In the genomic region with DNA sequence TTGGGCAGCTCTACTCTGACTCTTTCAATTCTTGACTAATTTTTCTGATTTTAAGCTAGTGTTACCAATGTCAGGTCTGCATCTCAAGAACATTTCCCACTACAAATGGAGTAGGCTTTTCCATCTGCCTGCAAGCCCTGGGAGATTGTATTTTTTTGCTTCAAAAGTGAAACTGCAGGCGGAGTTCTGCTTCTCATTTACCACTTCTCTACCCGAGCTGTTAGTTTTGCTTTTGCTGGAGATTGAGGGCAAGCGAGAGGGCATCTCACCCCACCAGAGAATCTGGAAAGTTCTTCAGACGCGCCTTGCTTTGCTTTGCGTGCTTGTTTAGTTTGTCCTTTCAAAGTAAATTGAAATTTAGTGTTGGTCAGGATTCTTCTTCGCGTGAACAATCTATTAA, we compare ENCODE assay signal across 16 mouse cellular contexts. TPM values are rescaled to one million over a fixed set of nuclear protein-coding genes. Genes with fewer than 3 reads are reported as not detected.
DNase-seq lines count a peak whose midpoint lies in the region; ATAC-seq and TF ChIP-seq lines count a peak whose summit lies in the region.
"Had no signal": no experiment of that assay in that cellular context is flagged by ENCODE, and none has a peak within 500 bp of the region (broad histone marks: within the 10 kb centered on the region; RNA-seq: fewer than 3 reads in every experiment).

No protein-coding gene starts in this region.

- in situ Hi-C loops in CH12.LX (cut with MboI; ENCODE audit: low pct_ligation_motif_present, low pct_unique_long_range_greater_than_20kb, low sequenced_read_pairs) = no loop called here

- H3K27me3 ChIP-seq in liver, postnatal 0 days (ENCODE audit: insufficient read depth, low read length) = no peaks in the 10 kb centered on the region
- H3K27me3 ChIP-seq in CH12.LX (replicated peaks) = no peaks in the 10 kb centered on the region
- H3K27me3 ChIP-seq in embryonic facial prominence, embryonic 14.5 days (replicated peaks; ENCODE audit: control insufficient read depth, insufficient read depth, low read length) = no peaks in the 10 kb centered on the region
- H3K27me3 ChIP-seq: liver, embryonic 13.5 days had no signal

- TF ChIP-seq RAD21 in CH12.LX (IDR thresholded peaks at IDR 0.05; ENCODE audit: low read depth, low read length) = no peak; the same call in 1 of the 2 replicates

- H3K36me3 ChIP-seq in liver, postnatal 0 days (replicated peaks; ENCODE audit: insufficient read depth, low read length) = no peaks in the 10 kb centered on the region
- H3K36me3 ChIP-seq in CH12.LX (replicated peaks in 1 of 2; ENCODE audit: control insufficient read depth in 1 of 2, insufficient read depth in 1 of 2, low read length in 1 of 2) = peaks cover 0 to 4% of the 10 kb centered on the region in 2 experiments
- no peaks in the 10 kb centered on the region for H3K36me3 ChIP-seq in embryonic facial prominence, embryonic 14.5 days (ENCODE audit: control insufficient read depth, insufficient read depth, low read length)
- H3K36me3 ChIP-seq: liver, embryonic 13.5 days had no signal

- no peaks in the 10 kb centered on the region for H3K4me1 ChIP-seq in liver, postnatal 0 days (ENCODE audit: insufficient read depth)
- peaks cover 11 to 58% of the 10 kb centered on the region in 2 experiments for H3K4me1 ChIP-seq in CH12.LX (ENCODE audit: control insufficient read depth in 1 of 2, insufficient read depth in 2 of 2)
- no peaks in the 10 kb centered on the region for H3K4me1 ChIP-seq in embryonic facial prominence, embryonic 14.5 days (ENCODE audit: control insufficient read depth, insufficient read depth, low read length)

- H3K4me3 ChIP-seq in liver, postnatal 0 days (ENCODE audit: low read depth, low read length) = no peak overlapping the region
- H3K4me3 ChIP-seq in CH12.LX (replicated peaks in 1 of 3; ENCODE audit: low read depth in 2 of 3, low read length in 2 of 3, poor library complexity in 1 of 3) = peak overlapping the region; percentile 25 to 46 (median 35)
- H3K4me3 ChIP-seq in embryonic facial prominence, embryonic 14.5 days (ENCODE audit: low read depth, low read length) = no peak overlapping the region
- H3K4me3 ChIP-seq: liver, embryonic 13.5 days had no signal

- H3K4me2 ChIP-seq in liver, postnatal 0 days (ENCODE audit: low read depth, low read length) = peak overlapping the region; percentile 42; the same call in 1 of the 2 replicates
- peak overlapping the region; percentile 98 for H3K4me2 ChIP-seq in CH12.LX (ENCODE audit: insufficient read depth, low read depth, poor library complexity, severe bottlenecking)
- H3K4me2 ChIP-seq in embryonic facial prominence, embryonic 14.5 days (ENCODE audit: low read depth, low read length) = peak overlapping the region; percentile 10; the same call in 1 of the 2 replicates
- H3K4me2 ChIP-seq: liver, embryonic 13.5 days had no signal

- no peak overlapping the region for H3K27ac ChIP-seq in liver, postnatal 0 days (ENCODE audit: low read depth)
- H3K27ac ChIP-seq in CH12.LX (ENCODE audit: insufficient read depth, low read depth) = no peak overlapping the region; the same call in 1 of the 2 replicates
- H3K27ac ChIP-seq in embryonic facial prominence, embryonic 14.5 days (replicated peaks; ENCODE audit: low read depth, low read length) = no peak overlapping the region
- H3K27ac ChIP-seq: liver, embryonic 13.5 days had no signal

- peaks cover 9% of the 10 kb centered on the region; the same call in 1 of the 2 replicates for H3K79me2 ChIP-seq in CH12.LX (replicated peaks; ENCODE audit: control insufficient read depth, extremely low read depth, insufficient read depth, poor library complexity, severe bottlenecking)

- no peak for ATAC-seq in liver, postnatal 0 days
- ATAC-seq in embryonic facial prominence, embryonic 14.5 days (ENCODE audit: low read depth) = no peak
- ATAC-seq: forebrain, embryonic 14.5 days had no signal

- TF ChIP-seq CTCF in liver, postnatal 0 days (IDR thresholded peaks at IDR 0.05; ENCODE audit: low read depth) = no peak
- TF ChIP-seq CTCF in CH12.LX (conservative IDR thresholded peaks at IDR 0.05 in 1 of 2, IDR thresholded peaks at IDR 0.05 in 1 of 2; ENCODE audit: low read depth in 2 of 2, low read length in 2 of 2) = no peak

- no peaks in the 10 kb centered on the region for H3K9me3 ChIP-seq in liver, postnatal 0 days (ENCODE audit: low read length)
- H3K9me3 ChIP-seq in CH12.LX (replicated peaks; ENCODE audit: low read length) = no peaks in the 10 kb centered on the region
- H3K9me3 ChIP-seq in embryonic facial prominence, embryonic 14.5 days (ENCODE audit: control insufficient read depth, low read length) = no peaks in the 10 kb centered on the region
- H3K9me3 ChIP-seq: liver, embryonic 13.5 days had no signal

- TF ChIP-seq EP300 in liver, postnatal 0 days (IDR thresholded peaks at IDR 0.05; ENCODE audit: low read depth) = no peak
- peak; percentile 37; the same call in 1 of the 2 replicates for TF ChIP-seq EP300 in CH12.LX (IDR thresholded peaks at IDR 0.05; ENCODE audit: low read length)

- 48% methylated on average over 8 of the region's 8 CpGs for WGBS in liver, postnatal 0 days (ENCODE audit: insufficient replicate concordance)
- WGBS in embryonic facial prominence, embryonic 14.5 days = 47% methylated on average over 8 of the region's 8 CpGs

- TF ChIP-seq POLR2A in CH12.LX (IDR thresholded peaks at IDR 0.05; ENCODE audit: low read depth, low read length) = peak; percentile 39

- DNase-seq in liver, postnatal 0 days = no peak
- no peak for DNase-seq in liver
- DNase-seq in CH12.LX (ENCODE audit: extremely low read depth) = peak; percentile 66
- no peak for DNase-seq in embryonic facial prominence, embryonic 14.5 days (ENCODE audit: low spot score)
- DNase-seq in naive thymus-derived CD4-positive, alpha-beta T cell, adult 2 months (ENCODE audit: low read depth) = peak; percentile 27
- no peak for DNase-seq in yolk sac, embryonic 10.5 days (ENCODE audit: low spot score)
- DNase-seq in testis, postnatal 10 days (ENCODE audit: low spot score) = no peak
- DNase-seq: cerebellum, adult 18-20 months; heart, postnatal 36 days; kidney, postnatal 14 days; liver, embryonic 13.5 days had no signal

- peak overlapping the region; percentile 26; the same call in 1 of the 2 replicates for H3K9ac ChIP-seq in liver, postnatal 0 days (replicated peaks)
- H3K9ac ChIP-seq in CH12.LX (ENCODE audit: insufficient read depth, low read depth) = peak overlapping the region; percentile 84
- no peak overlapping the region for H3K9ac ChIP-seq in embryonic facial prominence, embryonic 14.5 days (ENCODE audit: low read depth, low read length)
- H3K9ac ChIP-seq: liver, embryonic 13.5 days had no signal

- dilution Hi-C loops in CH12.LX (cut with MboI; ENCODE audit: extremely low pct_ligation_motif_present, extremely low pct_unique_long_range_greater_than_20kb, low sequenced_read_pairs) = no loop called here

TF ChIP-seq in CH12.LX, 34 proteins besides CTCF, POLR2A, EP300 and RAD21:
- no peak for TF ChIP-seq ELF1 (IDR thresholded peaks at IDR 0.05; ENCODE audit: low read depth, low read length)
- peak; percentile 22; the same call in 1 of the 2 replicates for TF ChIP-seq BHLHE40 (IDR thresholded peaks at IDR 0.05; ENCODE audit: low read depth, low read length)
- no peak for TF ChIP-seq MAZ (IDR thresholded peaks at IDR 0.05; ENCODE audit: low read depth, low read length)
- no peak for TF ChIP-seq PAX5 (IDR thresholded peaks at IDR 0.05; ENCODE audit: low read length)
- TF ChIP-seq JUN (IDR thresholded peaks at IDR 0.05; ENCODE audit: insufficient read depth, low read depth, low read length) = no peak
- no peak for TF ChIP-seq TCF12 (IDR thresholded peaks at IDR 0.05; ENCODE audit: low read depth, low read length)
- TF ChIP-seq NRF1 (IDR thresholded peaks at IDR 0.05; ENCODE audit: low read depth, low read length) = no peak
- peak; percentile 92 for TF ChIP-seq TBP (conservative IDR thresholded peaks at IDR 0.05; ENCODE audit: low read depth, low read length)
- TF ChIP-seq IRF4 (IDR thresholded peaks at IDR 0.05; ENCODE audit: low read depth, low read length) = peak; percentile 81
- no peak for TF ChIP-seq MAFK (IDR thresholded peaks at IDR 0.05; ENCODE audit: insufficient replicate concordance, low read length)
- peak; percentile 86 for TF ChIP-seq ZNF384 (IDR thresholded peaks at IDR 0.05; ENCODE audit: low read depth, low read length)
- TF ChIP-seq ETS1 (conservative IDR thresholded peaks at IDR 0.05; ENCODE audit: low read depth, low read length) = no peak
- TF ChIP-seq JUND (conservative IDR thresholded peaks at IDR 0.05; ENCODE audit: low read depth, low read length) = no peak
- TF ChIP-seq UBTF (IDR thresholded peaks at IDR 0.05; ENCODE audit: low read depth, low read length) = 0 out of 2 replicates have a peak, but pooled peaks have one; percentile 70
- no peak for TF ChIP-seq MYC (IDR thresholded peaks at IDR 0.05; ENCODE audit: low read depth, low read length)
- no peak for TF ChIP-seq USF1 (IDR thresholded peaks at IDR 0.05; ENCODE audit: low read depth, low read length)

RNA-seq across cellular contexts. Expression of gene Gpr15, which starts 6.6 kb away (rescaled TPM):
- 0.11 TPM in 1 of 2 replicates, not detected in the other for polyA plus RNA-seq in liver, postnatal 0 days (2015; fragmentation: Nextera tagmentation; extraction: Ambion mirVana)
- total RNA-seq in CH12.LX (2012; rRNA removed) (13.8 and 14.5 TPM in 2 replicates), CH12.LX (2014; rRNA removed) (8.3 and 8.7 TPM in 2 replicates)
- polyA plus RNA-seq in CH12.LX (2012; ENCODE audit: insufficient read length, low read depth) = 3.9 and 4.7 TPM in 2 replicates
- polyA plus RNA-seq in embryonic facial prominence, embryonic 14.5 days (2014; fragmentation: Nextera tagmentation; extraction: Ambion mirVana) = not detected in 2 replicates
- total RNA-seq: adrenal gland, adult 18-20 months; heart, postnatal 36 days had no signal
- polyA plus RNA-seq: embryonic facial prominence, embryonic 11.5 days; forebrain, embryonic 14.5 days; gonadal fat pad, adult 2 months; midbrain, postnatal 0 days had no signal

RNA-seq across cellular contexts. Expression of gene Cldnd1, which starts 15.5 kb away (rescaled TPM):
- polyA plus RNA-seq in liver, postnatal 0 days (2015; fragmentation: Nextera tagmentation; extraction: Ambion mirVana) = 23.8 and 28.4 TPM in 2 replicates
- 59.9 and 63.8 TPM in 2 replicates for total RNA-seq in CH12.LX (2012; rRNA removed)
- 78.0 and 78.7 TPM in 2 replicates for total RNA-seq in CH12.LX (2014; rRNA removed)
- 65.6 and 80.6 TPM in 2 replicates for polyA plus RNA-seq in CH12.LX (2012; ENCODE audit: insufficient read length, low read depth)
- polyA plus RNA-seq in embryonic facial prominence, embryonic 14.5 days (2014; fragmentation: Nextera tagmentation; extraction: Ambion mirVana) = 134 and 148 TPM in 2 replicates

RNA-seq across cellular contexts. Expression of gene Cpox, which starts 42.1 kb away (rescaled TPM):
- polyA plus RNA-seq in liver, postnatal 0 days (2015; fragmentation: Nextera tagmentation; extraction: Ambion mirVana) = 178 and 189 TPM in 2 replicates
- total RNA-seq in CH12.LX (2012; rRNA removed) = 77.2 and 91.4 TPM in 2 replicates
- total RNA-seq in CH12.LX (2014; rRNA removed) = 70.3 and 74.5 TPM in 2 replicates
- 72.3 and 75.6 TPM in 2 replicates for polyA plus RNA-seq in CH12.LX (2012; ENCODE audit: insufficient read length, low read depth)
- 17.2 and 18.0 TPM in 2 replicates for polyA plus RNA-seq in embryonic facial prominence, embryonic 14.5 days (2014; fragmentation: Nextera tagmentation; extraction: Ambion mirVana)

RNA-seq across cellular contexts. Expression of gene Olfr172, which starts 50.8 kb away (rescaled TPM):
- polyA plus RNA-seq in liver, postnatal 0 days (2015; fragmentation: Nextera tagmentation; extraction: Ambion mirVana) = not detected in 2 replicates
- total RNA-seq in CH12.LX (2012; rRNA removed) = not detected in 2 replicates
- not detected in 2 replicates for total RNA-seq in CH12.LX (2014; rRNA removed)
- polyA plus RNA-seq in CH12.LX (2012; ENCODE audit: insufficient read length, low read depth) = not detected in 2 replicates
- not detected in 2 replicates for polyA plus RNA-seq in embryonic facial prominence, embryonic 14.5 days (2014; fragmentation: Nextera tagmentation; extraction: Ambion mirVana)
- total RNA-seq: adrenal gland, adult 18-20 months; heart, postnatal 36 days; midbrain, postnatal 0 days had no signal
- polyA plus RNA-seq: embryonic facial prominence, embryonic 11.5 days; forebrain, embryonic 14.5 days; gonadal fat pad, adult 2 months; liver, embryonic 13.5 days; midbrain, postnatal 0 days had no signal

Comparison
In these comparisons a context has a peak if more than half of its experiments do, and no peak if none do; other contexts are left out.
1. DNase-seq: peak in CH12.LX (single experiment) and naive thymus-derived CD4-positive, alpha-beta T cell, adult 2 months (single experiment); none in liver, postnatal 0 days (single experiment), liver (single experiment), embryonic facial prominence, embryonic 14.5 days (single experiment), yolk sac, embryonic 10.5 days (single experiment) and testis, postnatal 10 days (single experiment).
2. H3K4me2 ChIP-seq: peak in every context shown above with its lines; median percentile 98 in CH12.LX; 42 in liver, postnatal 0 days; 10 in embryonic facial prominence, embryonic 14.5 days.
3. H3K4me3 ChIP-seq: peak in CH12.LX (3 of 3); none in liver, postnatal 0 days (single experiment) and embryonic facial prominence, embryonic 14.5 days (single experiment).